Mouse (Mus musculus) retina, postnatal 1 day (tissue): ENCODE results near the gene Gm4791.
A peak's percentile ranks its signal among the peaks of the same experiment; 100 is the strongest.

Experiments
- DNase-seq: peaks from one replicate; pipeline ENCODE4 v3.0.0-alpha.2; 2012

Gene Gm4791

GRCm38 (mm10) chr9:46998338-46998791 lies at the start of gene Gm4791:
Gene Gm4791, plus strand, starts transcription at chr9:46998741.
- peak; percentile 69 for DNase-seq

DNA sequence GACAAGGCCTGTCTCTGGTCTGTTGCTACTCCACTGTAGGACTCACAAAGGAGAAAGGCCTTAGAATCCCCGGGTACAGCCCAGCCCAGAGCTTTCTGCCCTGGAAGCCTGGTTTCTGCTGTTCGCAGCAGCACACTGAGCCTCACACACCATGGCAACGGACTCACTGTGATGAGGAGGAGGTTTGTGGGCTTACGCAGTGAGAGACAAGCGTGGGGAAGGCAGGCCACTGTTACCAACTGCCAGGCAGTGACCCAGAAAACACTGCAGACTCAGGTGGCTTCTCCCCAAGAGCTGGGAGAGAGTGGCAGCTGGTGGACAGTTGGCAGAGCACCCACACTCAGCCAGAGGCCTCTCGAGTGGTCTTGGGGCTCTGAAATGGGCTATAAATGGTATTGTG lies 42.3 kb upstream of the Gm4791 start:
- peak; percentile 85 for DNase-seq

- DNase-seq = peak; percentile 29
Observed at GRCm38 (mm10) chr9:46957420-46957950, 41.1 kb upstream of the Gm4791 start.

- no peak for DNase-seq
Observed at GRCm38 (mm10) chr9:46966028-46966427, 32.5 kb upstream of the Gm4791 start.

DNA sequence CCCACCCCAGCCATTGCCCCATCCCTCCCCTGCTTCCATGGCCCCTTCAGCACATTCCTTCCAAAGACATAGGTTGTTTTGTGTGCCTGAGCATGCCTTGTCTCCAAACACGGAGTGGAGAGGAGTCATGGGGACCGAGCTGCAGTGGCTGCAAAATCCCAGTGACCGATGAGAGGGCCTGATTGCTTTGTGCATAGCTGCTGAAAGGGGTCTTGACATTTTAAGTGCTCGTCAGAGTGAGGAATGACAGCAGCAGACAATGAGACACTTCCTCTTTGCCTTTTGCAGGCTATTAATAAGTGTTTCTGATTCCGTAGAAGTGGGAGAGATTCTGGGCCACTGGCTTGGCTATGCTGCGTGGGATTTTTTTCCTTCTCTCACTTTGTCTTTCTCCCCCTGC lies 29.6 kb upstream of the Gm4791 start:
- no peak for DNase-seq

DNA sequence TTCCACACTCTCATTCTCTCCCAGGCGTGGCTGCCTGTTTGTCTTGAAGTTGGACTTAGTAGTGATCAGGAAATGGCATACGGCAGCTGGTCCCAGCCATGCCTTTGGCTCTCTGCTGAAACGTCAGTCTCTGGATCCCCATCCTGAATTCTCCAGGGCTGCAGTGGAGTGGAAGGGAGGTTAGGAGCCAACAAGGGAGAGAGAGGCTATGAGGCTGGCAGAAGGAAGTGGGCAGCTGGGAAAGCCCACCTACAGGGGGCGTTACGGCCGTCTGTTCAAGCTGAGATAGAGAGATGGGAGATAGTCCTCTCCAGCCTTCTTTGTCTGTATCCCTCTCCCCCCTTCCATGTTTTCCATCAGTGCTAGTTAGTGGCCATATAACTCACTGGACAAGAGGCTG lies 29.1 kb upstream of the Gm4791 start:
- no peak for DNase-seq

DNA sequence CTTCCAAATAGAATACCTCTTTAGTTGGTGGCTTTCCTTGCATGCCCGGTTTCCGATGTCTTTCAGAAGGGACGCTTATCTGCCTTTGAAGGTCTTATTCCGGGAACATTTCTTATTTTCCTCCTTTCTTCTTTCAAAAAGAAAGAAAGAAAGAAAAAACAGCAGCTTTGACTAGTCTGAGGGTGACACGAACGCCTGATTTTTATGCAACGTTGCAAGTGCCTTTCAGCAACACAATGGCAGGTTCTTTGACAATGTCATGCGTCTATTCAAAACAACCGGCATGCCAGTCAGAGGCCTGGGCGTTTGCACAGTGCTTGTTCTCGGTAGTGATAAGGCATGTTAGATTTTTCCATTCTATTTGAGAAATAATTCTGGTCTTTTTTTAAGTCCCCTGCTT lies 19.7 kb upstream of the Gm4791 start:
- DNase-seq = no peak

DNA sequence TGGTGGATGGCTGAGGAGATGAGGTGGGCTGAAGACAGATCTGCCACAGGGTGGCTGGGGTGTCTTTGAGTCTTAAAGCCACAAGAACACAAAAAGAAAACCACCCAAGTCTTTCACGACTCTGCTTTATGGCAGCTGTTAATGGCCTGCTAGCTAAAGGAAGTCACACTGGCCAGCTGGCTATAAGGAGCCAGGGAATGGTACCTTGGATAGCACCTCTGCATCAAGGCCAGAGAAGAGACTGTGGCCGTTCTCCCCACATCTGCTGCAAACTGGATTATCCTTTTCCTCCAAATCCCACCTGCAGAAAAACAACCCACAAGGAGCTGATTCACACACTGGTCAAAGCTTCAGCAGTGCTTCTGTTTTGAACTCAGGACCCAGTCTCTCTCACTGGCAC lies 18.4 kb upstream of the Gm4791 start:
- DNase-seq = no peak

GRCm38 (mm10) chr9:46983471-46983870 lies 15.1 kb upstream of the Gm4791 start:
- no peak for DNase-seq

GRCm38 (mm10) chr9:47041569-47041968 lies 43.0 kb downstream of the Gm4791 start:
- no peak for DNase-seq
